Mouse (Mus musculus): ENCODE measurements at regions not wholly inside any gene's neighbourhood (a gene's known extent, or its start where the extent isn't known, plus 50 kb on each side); places are given as distances from the start of the nearest gene placed in this dataset.

- Histone ChIP-seq H3K4me1 (ENCODE audit: insufficient read depth, low read length) (no peaks in the 10 kb centered on the region), H3K9ac (replicated peaks; ENCODE audit: low read length) (no peak overlapping the region), H3K27ac (no peak overlapping the region), H3K4me3 (ENCODE audit: low read length) (no peak overlapping the region), H3K9me3 (ENCODE audit: low read length) (no peaks in the 10 kb centered on the region), H3K4me2 (ENCODE audit: low read depth, low read length) (no peak overlapping the region), H3K36me3 (ENCODE audit: insufficient read depth, low read length) (no peaks in the 10 kb centered on the region), H3K27me3 (ENCODE audit: insufficient read depth, low read length) (no peaks in the 10 kb centered on the region)
- TF ChIP-seq CTCF (IDR thresholded peaks at IDR 0.05; ENCODE audit: low read depth), result no peak
- WGBS, result 86% methylated on average over 4 of the region's 4 CpGs
- ATAC-seq (no peak), DNase-seq (ENCODE audit: low spot score) (no peak)
These were observed 217.7 kb downstream of the Lrfn2 start for GRCm38 (mm10) chr17:49149896-49150295.

- Histone ChIP-seq H3K4me3 (ENCODE audit: low read length) (no peak overlapping the region), H3K9ac (replicated peaks; ENCODE audit: low read length) (no peak overlapping the region), H3K36me3 (ENCODE audit: insufficient read depth, low read length) (no peaks in the 10 kb centered on the region), H3K27me3 (ENCODE audit: insufficient read depth, low read length) (no peaks in the 10 kb centered on the region), H3K9me3 (ENCODE audit: low read length) (no peaks in the 10 kb centered on the region), H3K4me2 (ENCODE audit: low read depth, low read length) (no peak overlapping the region), H3K27ac (no peak overlapping the region), H3K4me1 (ENCODE audit: insufficient read depth, low read length) (no peaks in the 10 kb centered on the region)
- WGBS, result 44% methylated on average over 3 of the region's 3 CpGs
- DNase-seq (ENCODE audit: low spot score), result peak; percentile 32
- no peak for TF ChIP-seq CTCF (IDR thresholded peaks at IDR 0.05; ENCODE audit: low read depth)
- no peak; the same call in 1 of the 2 replicates for ATAC-seq
These were observed 218.8 kb downstream of the Lrfn2 start for GRCm38 (mm10) chr17:49150971-49151422.

- Histone ChIP-seq H3K4me2 (ENCODE audit: low read depth, low read length) (no peak overlapping the region), H3K36me3 (ENCODE audit: insufficient read depth, low read length) (no peaks in the 10 kb centered on the region), H3K4me3 (ENCODE audit: low read length) (no peak overlapping the region), H3K9me3 (ENCODE audit: low read length) (no peaks in the 10 kb centered on the region), H3K27me3 (ENCODE audit: insufficient read depth, low read length) (no peaks in the 10 kb centered on the region), H3K9ac (replicated peaks; ENCODE audit: low read length) (no peak overlapping the region), H3K4me1 (ENCODE audit: insufficient read depth, low read length) (no peaks in the 10 kb centered on the region), H3K27ac (no peak overlapping the region)
- ATAC-seq (no peak), DNase-seq (ENCODE audit: low spot score) (no peak)
- no peak for TF ChIP-seq CTCF (IDR thresholded peaks at IDR 0.05; ENCODE audit: low read depth)
- WGBS, result 69% methylated on average over 9 of the region's 9 CpGs
These were observed 221.8 kb downstream of the Lrfn2 start for GRCm38 (mm10) chr17:49153994-49154393.

GRCm38 (mm10) chr17:49155001-49155515 lies 222.9 kb downstream of the Lrfn2 start:
- H3K9me3 ChIP-seq (ENCODE audit: low read length), result no peaks in the 10 kb centered on the region
- H3K4me1 ChIP-seq (ENCODE audit: insufficient read depth, low read length), result no peaks in the 10 kb centered on the region
- ATAC-seq, result no peak
- no peak for TF ChIP-seq CTCF (IDR thresholded peaks at IDR 0.05; ENCODE audit: low read depth)
- no peak overlapping the region for H3K4me2 ChIP-seq (ENCODE audit: low read depth, low read length)
- H3K27me3 ChIP-seq (ENCODE audit: insufficient read depth, low read length), result no peaks in the 10 kb centered on the region
- 79% methylated on average over 9 of the region's 9 CpGs for WGBS
- H3K36me3 ChIP-seq (ENCODE audit: insufficient read depth, low read length), result no peaks in the 10 kb centered on the region
- DNase-seq (ENCODE audit: low spot score), result no peak
- H3K9ac ChIP-seq (replicated peaks; ENCODE audit: low read length), result no peak overlapping the region
- no peak overlapping the region for H3K4me3 ChIP-seq (ENCODE audit: low read length)
- no peak overlapping the region for H3K27ac ChIP-seq

- H3K27me3 ChIP-seq (ENCODE audit: insufficient read depth, low read length), result no peaks in the 10 kb centered on the region
- no peak for TF ChIP-seq CTCF (IDR thresholded peaks at IDR 0.05; ENCODE audit: low read depth)
- H3K4me2 ChIP-seq (ENCODE audit: low read depth, low read length), result no peak overlapping the region
- H3K4me1 ChIP-seq (ENCODE audit: insufficient read depth, low read length), result no peaks in the 10 kb centered on the region
- no peaks in the 10 kb centered on the region for H3K9me3 ChIP-seq (ENCODE audit: low read length)
- no peak overlapping the region for H3K27ac ChIP-seq
- ATAC-seq (no peak), DNase-seq (ENCODE audit: low spot score) (no peak)
- 80% methylated on average over 2 of the region's 2 CpGs for WGBS
- no peak overlapping the region for H3K4me3 ChIP-seq (ENCODE audit: low read length)
- no peak overlapping the region for H3K9ac ChIP-seq (replicated peaks; ENCODE audit: low read length)
- H3K36me3 ChIP-seq (ENCODE audit: insufficient read depth, low read length), result no peaks in the 10 kb centered on the region
These were observed 225.4 kb downstream of the Lrfn2 start for GRCm38 (mm10) chr17:49157586-49157985.

GRCm38 (mm10) chr17:49171252-49172047 lies 239.3 kb downstream of the Lrfn2 start:
- peak overlapping the region; percentile 29 for H3K4me3 ChIP-seq (ENCODE audit: low read length)
- DNase-seq (ENCODE audit: low spot score) (peak; percentile 36), ATAC-seq (0 out of 2 replicates have a peak, but pooled peaks have one; percentile 11)
- peaks cover 13% of the 10 kb centered on the region; the same call in 1 of the 2 replicates for H3K4me1 ChIP-seq (ENCODE audit: insufficient read depth, low read length)
- no peaks in the 10 kb centered on the region for H3K36me3 ChIP-seq (ENCODE audit: insufficient read depth, low read length)
- no peak overlapping the region for H3K27ac ChIP-seq
- no peaks in the 10 kb centered on the region for H3K9me3 ChIP-seq (ENCODE audit: low read length)
- H3K4me2 ChIP-seq (ENCODE audit: low read depth, low read length), result peak overlapping the region; percentile 58
- WGBS, result 6% methylated on average over 20 of the region's 20 CpGs
- peaks cover 4% of the 10 kb centered on the region; the same call in 1 of the 2 replicates for H3K27me3 ChIP-seq (ENCODE audit: insufficient read depth, low read length)
- no peak for TF ChIP-seq CTCF (IDR thresholded peaks at IDR 0.05; ENCODE audit: low read depth)
- 0 out of 2 replicates have a peak overlapping the region, but pooled peaks have one; percentile 24 for H3K9ac ChIP-seq (replicated peaks; ENCODE audit: low read length)

Data from hindbrain, postnatal 0 days (tissue).